Mouse (Mus musculus): Measurements from ENCODE around the gene Stx11. TPM values are rescaled to one million over a fixed set of nuclear protein-coding genes. Genes with fewer than 3 reads are reported as not detected.
A peak's percentile ranks its signal among the peaks of the same experiment; 100 is the strongest.
"Not testable (repeated sequence)": the region's sequence is repeated elsewhere in the genome, so short reads cannot be mapped to it uniquely, and the experiment has no call there.

Stx11 gene
- polyA plus RNA-seq, 1 experiment from 2014 or later, result 3.5 TPM

GRCm38 (mm10) chr10:12951358-12951757 is 12.7 kb downstream of the Stx11 start:
- not testable (repeated sequence) for H3K27me3 ChIP-seq; H3K4me2 ChIP-seq (replicated peaks); H3K4me1 ChIP-seq; ATAC-seq (ENCODE audit: low FRiP score, low read depth); H3K36me3 ChIP-seq; H3K27ac ChIP-seq; H3K9me3 ChIP-seq; H3K9ac ChIP-seq; H3K4me3 ChIP-seq
- 53% methylated on average over 4 of the region's 4 CpGs for WGBS

- no peak for ATAC-seq (ENCODE audit: low FRiP score, low read depth)
- no peaks in the 10 kb centered on the region for H3K36me3 ChIP-seq
- H3K27me3 ChIP-seq, result peaks cover 1% of the 10 kb centered on the region; the same call in 1 of the 2 replicates
- no peak overlapping the region for H3K4me2 ChIP-seq (replicated peaks)
- H3K4me3 ChIP-seq, result no peak overlapping the region
- H3K9ac ChIP-seq, result no peak overlapping the region
- WGBS, result 72% methylated on average over 7 of the region's 7 CpGs
- H3K27ac ChIP-seq, result no peak overlapping the region
- H3K9me3 ChIP-seq, result no peaks in the 10 kb centered on the region
- no peaks in the 10 kb centered on the region for H3K4me1 ChIP-seq
Observed at GRCm38 (mm10) chr10:12949299-12949698, 14.8 kb downstream of the Stx11 start.

GRCm38 (mm10) chr10:12947606-12948005 is 16.5 kb downstream of the Stx11 start:
- Histone ChIP-seq H3K27ac (no peak overlapping the region), H3K4me2 (replicated peaks) (no peak overlapping the region), H3K36me3 (no peaks in the 10 kb centered on the region), H3K4me3 (no peak overlapping the region), H3K9ac (no peak overlapping the region), H3K27me3 (peaks cover 17% of the 10 kb centered on the region), H3K4me1 (no peaks in the 10 kb centered on the region), H3K9me3 (no peaks in the 10 kb centered on the region)
- ATAC-seq (ENCODE audit: low FRiP score, low read depth), result no peak
- WGBS, result 92% methylated on average over 3 of the region's 3 CpGs

GRCm38 (mm10) chr10:12941018-12941761 is 22.9 kb downstream of the Stx11 start:
- ATAC-seq (ENCODE audit: low FRiP score, low read depth), result peak; percentile 88
- 8% methylated on average over 63 of the region's 63 CpGs for WGBS
- Histone ChIP-seq H3K27ac (no peak overlapping the region), H3K4me3 (peak overlapping the region; percentile 45), H3K9ac (peak overlapping the region; percentile 39), H3K4me2 (replicated peaks) (peak overlapping the region; percentile 66), H3K4me1 (peaks cover 7% of the 10 kb centered on the region), H3K27me3 (peaks cover 54% of the 10 kb centered on the region), H3K9me3 (0 out of 2 replicates have a peak, but pooled peaks cover 3% of the 10 kb centered on the region), H3K36me3 (no peaks in the 10 kb centered on the region)

GRCm38 (mm10) chr10:12938763-12939162 is 25.3 kb downstream of the Stx11 start:
- no peaks in the 10 kb centered on the region for H3K36me3 ChIP-seq
- peaks cover 48% of the 10 kb centered on the region for H3K27me3 ChIP-seq
- no peak overlapping the region for H3K9ac ChIP-seq
- peaks cover 7% of the 10 kb centered on the region for H3K4me1 ChIP-seq
- no peak overlapping the region for H3K27ac ChIP-seq
- no peak for ATAC-seq (ENCODE audit: low FRiP score, low read depth)
- no peak overlapping the region for H3K4me3 ChIP-seq
- 67% methylated on average over 2 of the region's 2 CpGs for WGBS
- H3K4me2 ChIP-seq (replicated peaks), result no peak overlapping the region
- H3K9me3 ChIP-seq, result 0 out of 2 replicates have a peak, but pooled peaks cover 3% of the 10 kb centered on the region

- Histone ChIP-seq H3K9ac (no peak overlapping the region), H3K27ac (no peak overlapping the region), H3K36me3 (no peaks in the 10 kb centered on the region), H3K4me3 (no peak overlapping the region), H3K27me3 (peaks cover 21% of the 10 kb centered on the region), H3K4me2 (replicated peaks) (no peak overlapping the region), H3K4me1 (peaks cover 9% of the 10 kb centered on the region), H3K9me3 (0 out of 2 replicates have a peak, but pooled peaks cover 3% of the 10 kb centered on the region)
- ATAC-seq (ENCODE audit: low FRiP score, low read depth), result no peak
- 92% methylated on average over 7 of the region's 7 CpGs for WGBS
Observed at GRCm38 (mm10) chr10:12936079-12936478, 28.0 kb downstream of the Stx11 start.

- H3K9me3 ChIP-seq, result 0 out of 2 replicates have a peak, but pooled peaks cover 3% of the 10 kb centered on the region
- 87% methylated on average over 5 of the region's 5 CpGs for WGBS
Observed at GRCm38 (mm10) chr10:12935575-12935974, 28.5 kb downstream of the Stx11 start.

GRCm38 (mm10) chr10:12931492-12932400 is 32.4 kb downstream of the Stx11 start:
- 0 out of 2 replicates have a peak, but pooled peaks have one; percentile 40 for ATAC-seq (ENCODE audit: low FRiP score, low read depth)
- H3K27me3 ChIP-seq, result no peaks in the 10 kb centered on the region
- H3K4me2 ChIP-seq (replicated peaks), result no peak overlapping the region
- H3K9ac ChIP-seq, result no peak overlapping the region
- no peak overlapping the region for H3K4me3 ChIP-seq
- no peak overlapping the region; the same call in 1 of the 2 replicates for H3K27ac ChIP-seq
- no peaks in the 10 kb centered on the region for H3K36me3 ChIP-seq
- H3K9me3 ChIP-seq, result no peaks in the 10 kb centered on the region
- H3K4me1 ChIP-seq, result 0 out of 2 replicates have a peak, but pooled peaks cover 5% of the 10 kb centered on the region
- 54% methylated on average over 10 of the region's 10 CpGs for WGBS

More at GRCm38 (mm10) chr10:12935575-12935974, 28.5 kb downstream of the Stx11 start:
- Histone ChIP-seq H3K27me3 (peaks cover 16% of the 10 kb centered on the region), H3K27ac (no peak overlapping the region), H3K4me3 (no peak overlapping the region), H3K9ac (no peak overlapping the region), H3K36me3 (no peaks in the 10 kb centered on the region), H3K4me2 (replicated peaks) (no peak overlapping the region), H3K4me1 (0 out of 2 replicates have a peak, but pooled peaks cover 5% of the 10 kb centered on the region)
- ATAC-seq (ENCODE audit: low FRiP score, low read depth), result no peak

- Histone ChIP-seq H3K9me3 (no peaks in the 10 kb centered on the region), H3K27ac (no peak overlapping the region), H3K27me3 (no peaks in the 10 kb centered on the region), H3K4me3 (no peak overlapping the region), H3K36me3 (no peaks in the 10 kb centered on the region), H3K4me1 (0 out of 2 replicates have a peak, but pooled peaks cover 5% of the 10 kb centered on the region), H3K4me2 (replicated peaks) (no peak overlapping the region), H3K9ac (no peak overlapping the region)
- ATAC-seq (ENCODE audit: low FRiP score, low read depth), result no peak
- 32% methylated on average over 6 of the region's 6 CpGs for WGBS
Observed at GRCm38 (mm10) chr10:12930351-12930905, 33.7 kb downstream of the Stx11 start.

- no peaks in the 10 kb centered on the region for H3K36me3 ChIP-seq
- no peak overlapping the region for H3K9ac ChIP-seq
- H3K27me3 ChIP-seq, result no peaks in the 10 kb centered on the region
- H3K4me2 ChIP-seq (replicated peaks), result no peak overlapping the region
- ATAC-seq (ENCODE audit: low FRiP score, low read depth), result no peak
- H3K4me3 ChIP-seq, result no peak overlapping the region
- H3K9me3 ChIP-seq, result no peaks in the 10 kb centered on the region
- 62% methylated on average over 6 of the region's 6 CpGs for WGBS
- 0 out of 2 replicates have a peak, but pooled peaks cover 5% of the 10 kb centered on the region for H3K4me1 ChIP-seq
- H3K27ac ChIP-seq, result no peak overlapping the region
Observed at GRCm38 (mm10) chr10:12929857-12930174, 34.3 kb downstream of the Stx11 start.

GRCm38 (mm10) chr10:12929149-12929856 is 34.8 kb downstream of the Stx11 start:
- H3K36me3 ChIP-seq, result no peaks in the 10 kb centered on the region
- H3K27ac ChIP-seq, result no peak overlapping the region
- no peak overlapping the region for H3K9ac ChIP-seq
- 0 out of 2 replicates have a peak, but pooled peaks cover 5% of the 10 kb centered on the region for H3K4me1 ChIP-seq
- no peak for ATAC-seq (ENCODE audit: low FRiP score, low read depth)
- WGBS, result 84% methylated on average over 7 of the region's 7 CpGs
- H3K9me3 ChIP-seq, result no peaks in the 10 kb centered on the region
- H3K4me3 ChIP-seq, result no peak overlapping the region
- H3K4me2 ChIP-seq (replicated peaks), result no peak overlapping the region
- H3K27me3 ChIP-seq, result no peaks in the 10 kb centered on the region

All from limb, embryonic 13.5 days (tissue).